Mouse (Mus musculus) midbrain, embryonic 16.5 days (tissue): ENCODE results near the gene Zfp184. TPM values are rescaled to one million over a fixed set of nuclear protein-coding genes. Genes with fewer than 3 reads are reported as not detected.

Experiments
- ATAC-seq: fragments of 200-750 bp; cut with Nextera tagmentation; 2 replicates; pipeline ENCODE4 v1.8.0; 2017; ENCODE audit warnings: moderate TSS enrichment
- H3K27ac ChIP-seq: fragments of 300-500 bp; sonication (generic); 2 replicates; pipeline ENCODE4 v1.5.1; 2014; ENCODE audit warnings: mild to moderate bottlenecking, low read length, mixed read lengths
- H3K27me3 ChIP-seq: fragments of 300-500 bp; sonication (generic); 2 replicates; pipeline ENCODE4 v1.6.1; 2014; ENCODE audit warnings: low read depth, low read length, mixed read lengths; ENCODE audit not compliant: control insufficient read depth, insufficient read depth
- H3K36me3 ChIP-seq: fragments of 300-500 bp; sonication (generic); 2 replicates; pipeline ENCODE4 v1.6.1; 2014; ENCODE audit warnings: mild to moderate bottlenecking, low read length, moderate library complexity, mixed read lengths; ENCODE audit not compliant: control insufficient read depth, insufficient read depth
- H3K4me1 ChIP-seq: fragments of 300-500 bp; sonication (generic); 2 replicates; pipeline ENCODE4 v1.6.1; 2014; ENCODE audit warnings: mild to moderate bottlenecking, low read length, mixed read lengths; ENCODE audit not compliant: control insufficient read depth, insufficient read depth
- H3K4me2 ChIP-seq: fragments of 300-500 bp; sonication (generic); 2 replicates; pipeline ENCODE4 v1.6.1; 2014; ENCODE audit warnings: mild to moderate bottlenecking, low read length, mixed read lengths
- H3K4me3 ChIP-seq: fragments of 300-500 bp; sonication (generic); 2 replicates; pipeline ENCODE4 v1.5.1; 2014; ENCODE audit warnings: low read depth, mild to moderate bottlenecking, low read length, moderate library complexity, mixed read lengths
- H3K9ac ChIP-seq: fragments of 300-500 bp; sonication (generic); 2 replicates; pipeline ENCODE4 v1.6.1; 2014; ENCODE audit warnings: low read depth, low read length, mixed read lengths
- H3K9me3 ChIP-seq: fragments of 300-500 bp; sonication (generic); replicated peaks from 2 replicates; pipeline ENCODE4 v1.6.1; 2014; ENCODE audit warnings: mild to moderate bottlenecking, low read length, mixed read lengths; ENCODE audit not compliant: control insufficient read depth, poor library complexity, severe bottlenecking
- WGBS: fragments of 180-500 bp; shearing (Covaris S2); extraction: QIAGEN DNeasy Blood & Tissue Kit; methylation state at CpG from one replicate; pipeline ENCODE4 v1.1.7; 2014; 5-methylcytosine and 5-hydroxymethylcytosine counted together
- polyA plus RNA-seq: library from polyadenylated mRNA; unstranded; fragments of >200 nt; fragmentation: Nextera tagmentation; extraction: Ambion mirVana; gene quantifications from 2 replicates; pipeline ENCODE4 v1.2.1, GENCODE M21; 2015

The Zfp184 gene
- polyA plus RNA-seq, 1 experiment from 2014 or later, result 12.0 TPM

- peaks cover 3% of the 10 kb centered on the region for H3K27me3 ChIP-seq
- peaks cover 3% of the 10 kb centered on the region; the same call in 1 of the 2 replicates for H3K4me1 ChIP-seq
- H3K9ac ChIP-seq, result no peak overlapping the region
- H3K36me3 ChIP-seq, result no peaks in the 10 kb centered on the region
- no peak overlapping the region for H3K4me3 ChIP-seq
- H3K9me3 ChIP-seq, result no peaks in the 10 kb centered on the region
- peak overlapping the region; percentile 24 for H3K4me2 ChIP-seq
- H3K27ac ChIP-seq, result no peak overlapping the region
- WGBS, result 6% methylated on average over 28 of the region's 28 CpGs
- no peak for ATAC-seq
These were observed 11.0 kb upstream of the Zfp184 start for GRCm38 (mm10) chr13:21933626-21934548.

DNA sequence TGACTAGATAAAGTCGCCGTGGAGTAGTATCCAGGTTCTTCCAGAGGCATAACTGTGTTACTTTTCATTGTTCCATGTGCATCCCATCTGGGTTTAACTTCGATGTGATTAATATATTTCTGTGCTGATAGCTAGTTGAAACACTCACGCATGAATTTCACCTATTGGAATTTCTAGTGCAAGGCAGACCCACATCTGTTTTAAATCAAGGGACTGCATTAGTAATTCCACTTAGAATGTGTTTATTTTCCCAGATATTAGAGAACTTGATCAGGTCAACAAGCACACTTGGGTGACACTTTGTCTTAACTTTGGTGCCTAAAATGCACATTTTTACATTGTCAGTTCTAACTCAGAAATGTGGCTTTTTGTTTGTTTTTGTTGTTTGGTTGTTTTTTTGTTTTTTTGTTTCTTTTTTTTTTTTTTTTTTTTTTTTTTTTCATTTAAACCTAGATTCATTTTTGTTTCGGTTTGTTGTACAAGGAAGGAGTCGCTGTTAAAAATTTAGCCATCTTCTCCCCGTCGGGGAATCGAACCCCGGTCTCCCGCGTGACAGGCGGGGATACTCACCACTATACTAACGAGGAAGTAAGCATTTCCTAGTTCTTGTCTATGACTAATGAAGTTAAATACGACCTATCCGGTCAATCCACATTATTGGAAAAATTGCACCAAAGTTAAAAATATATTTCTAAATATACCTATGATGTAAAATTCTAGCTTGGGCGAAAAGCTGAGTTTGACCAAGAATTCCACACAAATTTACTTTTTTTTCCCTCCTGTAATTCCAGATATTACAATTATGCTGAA, 9.7 kb upstream of the Zfp184 start:
- Histone ChIP-seq H3K4me2 (no peak overlapping the region), H3K27me3 (peaks cover 3% of the 10 kb centered on the region)

DNA sequence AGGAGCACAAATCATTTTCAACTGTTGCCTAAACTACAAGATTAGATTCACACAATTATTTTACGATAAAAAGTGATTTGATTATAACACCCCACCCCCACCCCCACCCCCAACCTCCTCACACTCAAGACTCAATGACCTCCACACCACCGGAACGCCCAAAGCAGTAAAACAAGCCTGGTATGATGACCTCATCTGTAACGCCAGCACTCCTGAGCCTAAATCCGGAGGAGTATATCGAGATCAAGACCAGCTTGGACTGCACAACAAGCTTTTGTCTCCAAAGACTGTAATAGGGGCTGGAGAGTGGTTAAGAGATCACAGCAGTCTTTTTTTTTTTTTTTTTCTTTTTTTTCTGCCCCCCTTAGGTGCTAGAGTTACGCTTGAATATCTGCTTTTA, 9.1 kb upstream of the Zfp184 start:
- no peaks in the 10 kb centered on the region for H3K9me3 ChIP-seq
- H3K27ac ChIP-seq, result no peak overlapping the region
- peaks cover 3% of the 10 kb centered on the region; the same call in 1 of the 2 replicates for H3K4me1 ChIP-seq
- no peak for ATAC-seq
- no peak overlapping the region; the same call in 1 of the 2 replicates for H3K4me3 ChIP-seq
- H3K4me2 ChIP-seq, result peak overlapping the region; percentile 25
- H3K27me3 ChIP-seq, result peaks cover 3% of the 10 kb centered on the region
- WGBS, result 7% methylated on average over 7 of the region's 7 CpGs
- no peak overlapping the region for H3K9ac ChIP-seq
- H3K36me3 ChIP-seq, result no peaks in the 10 kb centered on the region

More for the DNA sequence above, 9.7 kb upstream of the Zfp184 start:
- H3K4me1 ChIP-seq, result peaks cover 3% of the 10 kb centered on the region; the same call in 1 of the 2 replicates
- H3K4me3 ChIP-seq, result no peak overlapping the region
- no peaks in the 10 kb centered on the region for H3K36me3 ChIP-seq
- H3K9me3 ChIP-seq, result no peaks in the 10 kb centered on the region
- ATAC-seq, result no peak
- no peak overlapping the region for H3K27ac ChIP-seq
- H3K9ac ChIP-seq, result no peak overlapping the region
- 14% methylated on average over 17 of the region's 17 CpGs for WGBS

GRCm38 (mm10) chr13:21936968-21937367, 7.9 kb upstream of the Zfp184 start:
- Histone ChIP-seq H3K9ac (no peak overlapping the region), H3K27me3 (peaks cover 3% of the 10 kb centered on the region), H3K4me1 (peaks cover 3% of the 10 kb centered on the region; the same call in 1 of the 2 replicates), H3K36me3 (no peaks in the 10 kb centered on the region), H3K4me3 (no peak overlapping the region), H3K27ac (no peak overlapping the region), H3K4me2 (no peak overlapping the region), H3K9me3 (no peaks in the 10 kb centered on the region)
- ATAC-seq, result no peak
- 3% methylated on average over 17 of the region's 17 CpGs for WGBS

GRCm38 (mm10) chr13:21940213-21940612, 4.7 kb upstream of the Zfp184 start:
- Histone ChIP-seq H3K27ac (peak overlapping the region; percentile 55; the same call in 1 of the 2 replicates), H3K9me3 (no peaks in the 10 kb centered on the region), H3K4me1 (peaks cover 3% of the 10 kb centered on the region; the same call in 1 of the 2 replicates), H3K36me3 (no peaks in the 10 kb centered on the region), H3K4me3 (peak overlapping the region; percentile 53), H3K4me2 (peak overlapping the region; percentile 59), H3K9ac (peak overlapping the region; percentile 51), H3K27me3 (no peaks in the 10 kb centered on the region; the same call in 1 of the 2 replicates)
- ATAC-seq, result peak; percentile 81
- WGBS, result under 1% methylated on average over 19 of the region's 19 CpGs

DNA sequence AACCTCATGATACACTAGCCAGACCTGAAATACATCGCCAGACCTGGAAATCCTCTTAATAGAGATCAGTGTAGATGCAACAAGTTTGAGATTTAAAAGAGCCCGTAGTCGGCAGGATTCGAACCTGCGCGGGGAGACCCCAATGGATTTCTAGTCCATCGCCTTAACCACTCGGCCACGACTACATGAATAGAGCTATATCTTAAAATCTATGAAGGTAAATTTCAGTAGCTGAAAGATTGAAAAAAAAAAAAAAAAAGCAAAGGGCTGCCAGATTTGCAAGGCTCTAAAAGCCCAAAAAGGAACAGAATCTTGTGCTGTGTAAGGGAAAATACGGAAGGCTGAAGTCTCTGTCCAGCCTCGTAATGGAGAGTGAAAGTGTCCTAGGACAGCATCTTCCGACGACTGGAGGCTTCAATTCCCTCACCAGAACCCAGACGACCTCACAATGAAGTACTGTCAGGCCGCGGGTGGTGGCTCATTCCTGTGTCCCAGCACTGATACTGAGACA, 4.0 kb upstream of the Zfp184 start:
- H3K36me3 ChIP-seq, result no peaks in the 10 kb centered on the region
- peaks cover 2% of the 10 kb centered on the region; the same call in 1 of the 2 replicates for H3K4me1 ChIP-seq
- peak; percentile 57 for ATAC-seq
- WGBS, result under 1% methylated on average over 16 of the region's 16 CpGs
- no peaks in the 10 kb centered on the region; the same call in 1 of the 2 replicates for H3K27me3 ChIP-seq
- peak overlapping the region; percentile 52 for H3K9ac ChIP-seq
- H3K9me3 ChIP-seq, result no peaks in the 10 kb centered on the region
- peak overlapping the region; percentile 59 for H3K4me2 ChIP-seq
- H3K4me3 ChIP-seq, result peak overlapping the region; percentile 53
- peak overlapping the region; percentile 55; the same call in 1 of the 2 replicates for H3K27ac ChIP-seq

- Histone ChIP-seq H3K27me3 (no peaks in the 10 kb centered on the region), H3K4me3 (no peak overlapping the region), H3K9ac (no peak overlapping the region), H3K4me1 (peaks cover 13% of the 10 kb centered on the region), H3K36me3 (no peaks in the 10 kb centered on the region), H3K4me2 (no peak overlapping the region), H3K27ac (no peak overlapping the region), H3K9me3 (no peaks in the 10 kb centered on the region)
- ATAC-seq, result no peak
- 79% methylated on average over 1 of the region's 1 CpGs for WGBS
These were observed 1.2 kb upstream of the Zfp184 start for GRCm38 (mm10) chr13:21943644-21944043.

- no peaks in the 10 kb centered on the region for H3K9me3 ChIP-seq
- WGBS, result 1% methylated on average over 7 of the region's 7 CpGs
- H3K4me1 ChIP-seq, result peaks cover 13% of the 10 kb centered on the region
- peak overlapping the region; percentile 61 for H3K27ac ChIP-seq
- H3K36me3 ChIP-seq, result peaks cover under 1% of the 10 kb centered on the region; the same call in 1 of the 2 replicates
- H3K4me3 ChIP-seq, result peak overlapping the region; percentile 73
- peak overlapping the region; percentile 65 for H3K9ac ChIP-seq
- ATAC-seq, result no peak; the same call in 1 of the 2 replicates
- peak overlapping the region; percentile 41 for H3K4me2 ChIP-seq
- no peaks in the 10 kb centered on the region for H3K27me3 ChIP-seq
These were observed 335 bp upstream of the Zfp184 start for GRCm38 (mm10) chr13:21944592-21944925.
